Mouse (Mus musculus) testis, adult 2 months (tissue): ENCODE data around the gene Aip.

Source experiments
- CTCF ChIP-seq: fragments of 200-500 bp; IDR thresholded peaks from 2 replicates; pipeline ENCODE4 v1.5.1; 2012; ENCODE audit warnings: low read depth, mild to moderate bottlenecking, inconsistent platforms, low read length, moderate library complexity; ENCODE audit not compliant: control insufficient read depth, insufficient read depth, insufficient replicate concordance
- POLR2A ChIP-seq: fragments of 200-500 bp; IDR thresholded peaks from 2 replicates; pipeline ENCODE4 v1.6.1; 2012; ENCODE audit warnings: low read depth, mild to moderate bottlenecking, inconsistent platforms, low read length, moderate library complexity; ENCODE audit not compliant: control insufficient read depth

GRCm38 (mm10) chr19:4118350-4118749, 7.3 kb downstream of the Aip start:
- no peak for TF ChIP-seq CTCF
- no peak for TF ChIP-seq POLR2A
